Mouse (Mus musculus): Measurements from ENCODE around the gene Mmp23. TPM values are rescaled to one million over a fixed set of nuclear protein-coding genes. Genes with fewer than 3 reads are reported as not detected.

The Mmp23 gene
- polyA plus RNA-seq, 1 experiment = 1.8 TPM

DNA sequence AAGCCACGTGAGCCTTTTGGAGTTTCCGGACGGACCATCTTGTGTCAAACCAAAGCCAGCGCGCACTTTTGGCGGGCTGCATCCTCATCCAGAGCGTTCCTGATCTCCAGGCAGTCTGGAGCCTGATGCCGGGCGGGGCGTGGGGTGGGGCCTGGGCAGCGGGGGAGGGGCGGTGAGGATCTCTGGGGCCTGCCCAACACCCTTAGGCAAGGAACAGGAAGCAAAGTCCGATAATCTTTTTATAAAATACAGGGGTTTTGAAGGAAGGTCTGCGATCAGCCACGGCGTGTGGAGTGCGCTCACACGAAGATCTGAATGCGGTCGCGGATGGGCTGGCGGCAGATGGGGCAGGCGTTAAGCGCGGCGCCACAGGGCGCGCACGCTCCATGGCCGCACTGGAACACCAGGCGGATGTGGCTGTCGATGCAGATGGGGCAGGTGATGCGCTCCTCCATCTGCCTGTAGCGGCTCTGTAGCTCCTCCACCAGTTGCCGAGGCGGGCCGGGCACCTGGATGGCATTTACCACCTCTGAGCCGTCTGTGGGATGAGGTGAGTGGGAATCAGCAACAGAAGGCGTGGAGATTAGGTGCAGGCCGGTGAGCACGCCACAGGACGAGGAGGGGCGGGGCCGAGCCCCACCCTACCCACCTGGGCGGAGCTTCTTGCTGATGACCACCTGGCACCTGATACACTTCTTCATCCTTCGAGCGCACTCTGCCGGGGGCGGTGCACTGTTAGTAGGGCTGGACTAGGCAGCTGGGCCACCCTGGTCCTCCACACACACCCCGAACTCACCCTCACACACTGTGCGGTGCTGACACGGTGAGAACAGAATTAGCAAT, 1.5 kb upstream of the Mmp23 start:
- H3K79me2 ChIP-seq (ENCODE audit: control insufficient read depth, insufficient read depth) = no peaks in the 10 kb centered on the region
- peak overlapping the region; percentile 64 for H3K4me2 ChIP-seq (ENCODE audit: low read depth)
- no peaks in the 10 kb centered on the region for H3K27me3 ChIP-seq (ENCODE audit: control insufficient read depth, insufficient read depth, insufficient read length)
- no peak overlapping the region for H3ac ChIP-seq (ENCODE audit: control insufficient read depth, insufficient read length)
- TF ChIP-seq CEBPB (IDR thresholded peaks at IDR 0.05; ENCODE audit: insufficient read depth, poor library complexity, severe bottlenecking) (no peak), MYOD1 (IDR thresholded peaks at IDR 0.05; ENCODE audit: control insufficient read depth in 1 of 3, insufficient read length in 2 of 3, low read depth in 2 of 3) (peak in 1 of 3 experiments; percentile 4), E2F4 (IDR thresholded peaks at IDR 0.05; ENCODE audit: insufficient read depth) (no peak), POLR2AphosphoS2 (IDR thresholded peaks at IDR 0.05; ENCODE audit: insufficient read length, low read depth) (peak; percentile 64)
- peaks cover 12% of the 10 kb centered on the region for H3K36me3 ChIP-seq (ENCODE audit: control insufficient read depth, insufficient read depth)
- H3K4me3 ChIP-seq = no peak overlapping the region

- Histone ChIP-seq H3ac (ENCODE audit: control insufficient read depth, insufficient read length) (no peak overlapping the region), H3K27me3 (ENCODE audit: control insufficient read depth, insufficient read depth, insufficient read length) (no peaks in the 10 kb centered on the region), H3K4me3 (no peak overlapping the region), H3K79me2 (ENCODE audit: control insufficient read depth, insufficient read depth) (no peaks in the 10 kb centered on the region), H3K4me2 (ENCODE audit: low read depth) (peak overlapping the region; percentile 62), H3K36me3 (ENCODE audit: control insufficient read depth, insufficient read depth) (peaks cover 12% of the 10 kb centered on the region)
- TF ChIP-seq MYOG (IDR thresholded peaks at IDR 0.05; ENCODE audit: control insufficient read depth in 1 of 3, insufficient read depth in 1 of 3, insufficient read length in 2 of 3, low read depth in 2 of 3) = no peak
- no peak for TF ChIP-seq MAX (IDR thresholded peaks at IDR 0.05; ENCODE audit: low read depth)
- TF ChIP-seq TCF3 (IDR thresholded peaks at IDR 0.05; ENCODE audit: insufficient read length, low read depth) = no peak
- TF ChIP-seq MYOD1 (IDR thresholded peaks at IDR 0.05; ENCODE audit: control insufficient read depth in 1 of 3, insufficient read length in 2 of 3, low read depth in 2 of 3) = no peak
- no peak for TF ChIP-seq E2F4 (IDR thresholded peaks at IDR 0.05; ENCODE audit: insufficient read depth)
- TF ChIP-seq POLR2AphosphoS2 (IDR thresholded peaks at IDR 0.05; ENCODE audit: insufficient read length, low read depth) = no peak
- no peak for TF ChIP-seq SRF (IDR thresholded peaks at IDR 0.05; ENCODE audit: control insufficient read depth, insufficient read length, low read depth)
- TF ChIP-seq POLR2A (IDR thresholded peaks at IDR 0.05; ENCODE audit: insufficient read length, low read depth) = no peak
- TF ChIP-seq TCF12 (IDR thresholded peaks at IDR 0.05; ENCODE audit: insufficient read depth, poor library complexity, severe bottlenecking) = no peak
- TF ChIP-seq USF1 (IDR thresholded peaks at IDR 0.05; ENCODE audit: low read depth) = no peak
- TF ChIP-seq REST (IDR thresholded peaks at IDR 0.05; ENCODE audit: insufficient read depth, insufficient read length) = no peak
- TF ChIP-seq CEBPB (IDR thresholded peaks at IDR 0.05; ENCODE audit: insufficient read depth, poor library complexity, severe bottlenecking) = no peak
These were observed 935 bp upstream of the Mmp23 start for GRCm38 (mm10) chr4:155654183-155654455.

DNA sequence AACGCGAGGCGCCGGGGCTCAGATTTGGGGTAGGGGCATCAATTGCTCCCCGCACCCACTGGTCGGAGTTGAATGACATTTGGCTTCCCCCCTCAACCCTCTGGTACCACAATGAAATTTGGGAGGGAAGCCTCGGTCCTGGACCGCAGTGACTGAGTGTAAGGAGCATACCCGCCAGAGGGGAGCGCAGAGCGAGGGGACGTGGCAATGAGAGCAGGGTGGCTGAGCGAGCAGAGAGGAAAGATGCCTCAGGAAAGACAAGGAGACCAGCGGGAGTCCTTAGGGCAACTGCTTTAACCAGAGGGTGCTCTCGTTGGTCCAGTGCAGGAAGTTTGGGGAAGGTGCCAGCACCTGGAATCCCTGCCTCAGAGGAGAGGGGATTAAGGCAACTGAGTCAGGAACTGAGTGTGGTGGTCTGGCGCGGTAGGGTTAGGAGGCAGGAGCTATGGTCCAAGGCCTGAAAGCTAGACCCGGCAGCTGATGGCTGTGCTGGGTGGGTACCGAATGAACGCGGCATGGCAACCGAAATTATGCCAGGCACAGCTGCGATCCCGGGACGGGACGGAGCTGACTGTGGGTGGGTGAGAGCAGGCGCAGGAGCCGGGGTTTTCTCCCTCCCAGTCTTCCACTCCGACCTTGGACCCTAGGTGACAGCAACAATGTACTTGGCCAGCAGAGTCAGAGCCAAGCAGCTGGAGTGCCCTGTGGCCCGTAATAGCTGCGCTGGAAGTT, 433 bp upstream of the Mmp23 start:
- Histone ChIP-seq H3K27me3 (ENCODE audit: control insufficient read depth, insufficient read depth, insufficient read length) (no peaks in the 10 kb centered on the region), H3K36me3 (ENCODE audit: control insufficient read depth, insufficient read depth) (peaks cover 12% of the 10 kb centered on the region), H3K79me2 (ENCODE audit: control insufficient read depth, insufficient read depth) (no peaks in the 10 kb centered on the region), H3ac (ENCODE audit: control insufficient read depth, insufficient read length) (no peak overlapping the region), H3K4me2 (ENCODE audit: low read depth) (peak overlapping the region; percentile 62), H3K4me3 (no peak overlapping the region)
- TF ChIP-seq MAX (IDR thresholded peaks at IDR 0.05; ENCODE audit: low read depth) (no peak), MYOD1 (IDR thresholded peaks at IDR 0.05; ENCODE audit: control insufficient read depth in 1 of 3, insufficient read length in 2 of 3, low read depth in 2 of 3) (peak in 1 of 3 experiments; percentile 42), POLR2AphosphoS2 (IDR thresholded peaks at IDR 0.05; ENCODE audit: insufficient read length, low read depth) (peak; percentile 91), TCF3 (IDR thresholded peaks at IDR 0.05; ENCODE audit: insufficient read length, low read depth) (no peak), MYOG (IDR thresholded peaks at IDR 0.05; ENCODE audit: control insufficient read depth in 1 of 3, insufficient read depth in 1 of 3, insufficient read length in 2 of 3, low read depth in 2 of 3) (peak in 1 of 3 experiments; percentile 65), CEBPB (IDR thresholded peaks at IDR 0.05; ENCODE audit: insufficient read depth, poor library complexity, severe bottlenecking) (no peak), TCF12 (IDR thresholded peaks at IDR 0.05; ENCODE audit: insufficient read depth, poor library complexity, severe bottlenecking) (no peak), POLR2A (IDR thresholded peaks at IDR 0.05; ENCODE audit: insufficient read length, low read depth) (peak; percentile 0)

GRCm38 (mm10) chr4:155652283-155653085, 700 bp downstream of the Mmp23 start:
- no peaks in the 10 kb centered on the region for H3K27me3 ChIP-seq (ENCODE audit: control insufficient read depth, insufficient read depth, insufficient read length)
- TF ChIP-seq POLR2A (IDR thresholded peaks at IDR 0.05; ENCODE audit: insufficient read length, low read depth) = no peak
- TF ChIP-seq TCF3 (IDR thresholded peaks at IDR 0.05; ENCODE audit: insufficient read length, low read depth) = no peak
- TF ChIP-seq MYOD1 (IDR thresholded peaks at IDR 0.05; ENCODE audit: control insufficient read depth in 1 of 3, insufficient read length in 2 of 3, low read depth in 2 of 3) = no peak
- no peak for TF ChIP-seq E2F4 (IDR thresholded peaks at IDR 0.05; ENCODE audit: insufficient read depth)
- no peaks in the 10 kb centered on the region for H3K79me2 ChIP-seq (ENCODE audit: control insufficient read depth, insufficient read depth)
- H3ac ChIP-seq (ENCODE audit: control insufficient read depth, insufficient read length) = no peak overlapping the region
- peaks cover 16% of the 10 kb centered on the region for H3K36me3 ChIP-seq (ENCODE audit: control insufficient read depth, insufficient read depth)
- H3K4me2 ChIP-seq (ENCODE audit: low read depth) = no peak overlapping the region
- H3K4me3 ChIP-seq = no peak overlapping the region
